Mouse (Mus musculus): Measurements from ENCODE around the gene Pak1. TPM values are rescaled to one million over a fixed set of nuclear protein-coding genes. Genes with fewer than 3 reads are reported as not detected.

Pak1 gene
- polyA plus RNA-seq, 1 experiment from 2014 or later: 145 TPM

GRCm38 (mm10) chr7:97872396-97872795 lies 84.1 kb downstream of the Pak1 start:
- Histone ChIP-seq H3K27ac (no peak overlapping the region), H3K4me1 (replicated peaks) (no peaks in the 10 kb centered on the region), H3K9me3 (no peaks in the 10 kb centered on the region; the same call in 1 of the 2 replicates), H3K27me3 (no peaks in the 10 kb centered on the region), H3K36me3 (0 out of 2 replicates have a peak, but pooled peaks cover 3% of the 10 kb centered on the region), H3K4me2 (replicated peaks) (no peak overlapping the region), H3K4me3 (replicated peaks) (no peak overlapping the region), H3K9ac (replicated peaks) (no peak overlapping the region)
- no peak for ATAC-seq
- WGBS: 95% methylated on average over 4 of the region's 4 CpGs

GRCm38 (mm10) chr7:97873317-97873716 lies 85.0 kb downstream of the Pak1 start:
- no peak for ATAC-seq
- Histone ChIP-seq H3K27ac (no peak overlapping the region), H3K9me3 (no peaks in the 10 kb centered on the region; the same call in 1 of the 2 replicates), H3K4me1 (replicated peaks) (no peaks in the 10 kb centered on the region), H3K9ac (replicated peaks) (no peak overlapping the region), H3K36me3 (0 out of 2 replicates have a peak, but pooled peaks cover 5% of the 10 kb centered on the region), H3K4me2 (replicated peaks) (no peak overlapping the region), H3K4me3 (replicated peaks) (no peak overlapping the region), H3K27me3 (no peaks in the 10 kb centered on the region)

- H3K27me3 ChIP-seq: no peaks in the 10 kb centered on the region
- no peak overlapping the region for H3K9ac ChIP-seq (replicated peaks)
- no peak overlapping the region for H3K4me2 ChIP-seq (replicated peaks)
- no peak for ATAC-seq
- H3K9me3 ChIP-seq: no peaks in the 10 kb centered on the region
- no peaks in the 10 kb centered on the region for H3K4me1 ChIP-seq (replicated peaks)
- H3K36me3 ChIP-seq: peaks cover 10% of the 10 kb centered on the region
- H3K27ac ChIP-seq: no peak overlapping the region
- no peak overlapping the region for H3K4me3 ChIP-seq (replicated peaks)
- WGBS: 92% methylated on average over 7 of the region's 7 CpGs
These were observed 89.7 kb downstream of the Pak1 start for GRCm38 (mm10) chr7:97877846-97878538.

GRCm38 (mm10) chr7:97911646-97912045 lies 123.3 kb downstream of the Pak1 start:
- Histone ChIP-seq H3K27ac (no peak overlapping the region), H3K4me2 (replicated peaks) (no peak overlapping the region), H3K9me3 (no peaks in the 10 kb centered on the region), H3K4me1 (replicated peaks) (no peaks in the 10 kb centered on the region), H3K36me3 (peaks cover 55% of the 10 kb centered on the region), H3K27me3 (no peaks in the 10 kb centered on the region), H3K4me3 (replicated peaks) (no peak overlapping the region), H3K9ac (replicated peaks) (no peak overlapping the region)
- WGBS: 90% methylated on average over 3 of the region's 3 CpGs
- ATAC-seq: no peak

GRCm38 (mm10) chr7:97914833-97915516 lies 126.6 kb downstream of the Pak1 start:
- H3K4me3 ChIP-seq (replicated peaks): no peak overlapping the region
- H3K36me3 ChIP-seq: peaks cover 27% of the 10 kb centered on the region
- no peak overlapping the region for H3K4me2 ChIP-seq (replicated peaks)
- no peak for ATAC-seq
- no peaks in the 10 kb centered on the region for H3K9me3 ChIP-seq
- 79% methylated on average over 2 of the region's 2 CpGs for whole genome bisulfite sequencing
- H3K4me1 ChIP-seq (replicated peaks): no peaks in the 10 kb centered on the region
- no peak overlapping the region for H3K27ac ChIP-seq
- H3K9ac ChIP-seq (replicated peaks): no peak overlapping the region
- no peaks in the 10 kb centered on the region for H3K27me3 ChIP-seq

- Histone ChIP-seq H3K9ac (replicated peaks) (no peak within 1 kb of the TSS), H3K36me3 (no peaks in the 10 kb centered on the region), H3K27ac (no peak within 1 kb of the TSS), H3K4me3 (replicated peaks) (no peak within 1 kb of the TSS), H3K9me3 (no peaks in the 10 kb centered on the region), H3K27me3 (no peaks in the 10 kb centered on the region), H3K4me2 (replicated peaks) (no peak within 1 kb of the TSS), H3K4me1 (replicated peaks) (no peaks in the 10 kb centered on the region)
- ATAC-seq: no peak
- WGBS: 81% methylated on average over 12 of the region's 12 CpGs
These were observed 131.4 kb downstream of the Pak1 start, which contains the start of gene Gdpd4 for GRCm38 (mm10) chr7:97919742-97920141. Gene Gdpd4, plus strand, starts transcription at chr7:97919955.

GRCm38 (mm10) chr7:97925819-97926218 lies 137.5 kb downstream of the Pak1 start:
- no peaks in the 10 kb centered on the region for H3K4me1 ChIP-seq (replicated peaks)
- H3K27ac ChIP-seq: no peak overlapping the region
- no peak overlapping the region for H3K9ac ChIP-seq (replicated peaks)
- no peaks in the 10 kb centered on the region for H3K36me3 ChIP-seq
- 84% methylated on average over 1 of the region's 1 CpGs for WGBS
- H3K27me3 ChIP-seq: no peaks in the 10 kb centered on the region
- no peak overlapping the region for H3K4me3 ChIP-seq (replicated peaks)
- no peaks in the 10 kb centered on the region for H3K9me3 ChIP-seq
- H3K4me2 ChIP-seq (replicated peaks): no peak overlapping the region
- ATAC-seq: no peak

- Histone ChIP-seq H3K9me3 (no peaks in the 10 kb centered on the region), H3K4me2 (replicated peaks) (no peak overlapping the region), H3K27ac (no peak overlapping the region), H3K4me1 (replicated peaks) (no peaks in the 10 kb centered on the region), H3K36me3 (no peaks in the 10 kb centered on the region), H3K9ac (replicated peaks) (no peak overlapping the region), H3K4me3 (replicated peaks) (no peak overlapping the region), H3K27me3 (no peaks in the 10 kb centered on the region)
- 78% methylated on average over 5 of the region's 5 CpGs for WGBS
- ATAC-seq: no peak
These were observed 138.6 kb downstream of the Pak1 start for GRCm38 (mm10) chr7:97926978-97927377.

- H3K9ac ChIP-seq (replicated peaks): no peak overlapping the region
- ATAC-seq: no peak
- WGBS: 89% methylated on average over 1 of the region's 1 CpGs
- H3K4me3 ChIP-seq (replicated peaks): no peak overlapping the region
- no peaks in the 10 kb centered on the region for H3K27me3 ChIP-seq
- no peaks in the 10 kb centered on the region for H3K9me3 ChIP-seq
- H3K36me3 ChIP-seq: no peaks in the 10 kb centered on the region
- H3K27ac ChIP-seq: no peak overlapping the region
- H3K4me2 ChIP-seq (replicated peaks): no peak overlapping the region
- no peaks in the 10 kb centered on the region for H3K4me1 ChIP-seq (replicated peaks)
These were observed 156.1 kb downstream of the Pak1 start for GRCm38 (mm10) chr7:97944485-97944884.

Other genes with a start within 250 kb of the Pak1 start
- 46.6 and 50.5 TPM in 2 replicates for gene Aamdc, start 209.0 kb upstream of the Pak1 start, polyA plus RNA-seq (2015; fragmentation: Nextera tagmentation; extraction: Ambion mirVana)
- gene Rsf1, start 208.7 kb upstream of the Pak1 start, polyA plus RNA-seq (2015; fragmentation: Nextera tagmentation; extraction: Ambion mirVana): 35.6 and 40.9 TPM in 2 replicates
- 194 and 201 TPM in 2 replicates for gene Clns1a, start 91.9 kb upstream of the Pak1 start, polyA plus RNA-seq (2015; fragmentation: Nextera tagmentation; extraction: Ambion mirVana)
- 9.7 and 10.8 TPM in 2 replicates for gene Aqp11, start 50.3 kb upstream of the Pak1 start, polyA plus RNA-seq (2015; fragmentation: Nextera tagmentation; extraction: Ambion mirVana)
- gene Gdpd4, start 131.4 kb downstream of the Pak1 start, polyA plus RNA-seq (2015; fragmentation: Nextera tagmentation; extraction: Ambion mirVana): not detected in 2 replicates